Mouse (Mus musculus): ENCODE measurements around the gene Mettl13. TPM values are rescaled to one million over a fixed set of nuclear protein-coding genes. Genes with fewer than 3 reads are reported as not detected.

The Mettl13 gene
- polyA plus RNA-seq, 2 experiments: 4.2 to 4.9 TPM

DNA sequence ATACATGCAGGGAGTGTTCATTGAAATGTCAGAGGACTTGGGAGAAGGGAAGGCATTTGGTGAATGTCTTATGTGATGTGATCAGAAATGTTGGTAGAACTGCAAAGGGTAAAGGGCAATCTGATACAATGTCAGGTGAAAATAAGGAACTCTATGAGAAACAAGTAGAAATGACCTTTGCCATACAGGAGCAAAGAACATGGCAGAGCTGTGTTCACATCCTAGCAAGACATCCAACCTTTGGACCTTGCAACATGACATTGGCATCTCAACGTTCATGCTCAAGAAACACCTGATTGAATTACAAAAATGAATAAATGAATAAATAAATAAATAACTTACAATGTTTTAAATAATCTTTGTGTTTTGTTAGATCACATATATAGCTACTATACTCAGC is 33.2 kb downstream of the Mettl13 start:
- no peaks in the 10 kb centered on the region for H3K9me3 ChIP-seq (ENCODE audit: control insufficient read depth, low read length)
- no peaks in the 10 kb centered on the region for H3K4me1 ChIP-seq (replicated peaks; ENCODE audit: control insufficient read depth in 2 of 2, insufficient read depth in 2 of 2, low read length in 1 of 2)
- TF ChIP-seq CTCF (IDR thresholded peaks at IDR 0.05; ENCODE audit: low read depth) (no peak), EP300 (IDR thresholded peaks at IDR 0.05; ENCODE audit: low read depth) (no peak)
- 62% methylated on average over 1 of the region's 1 CpGs for WGBS (ENCODE audit: insufficient replicate concordance)
- no peaks in the 10 kb centered on the region for H3K36me3 ChIP-seq (replicated peaks; ENCODE audit: control insufficient read depth, insufficient read depth, low read depth)
- no peak overlapping the region for H3K4me3 ChIP-seq (ENCODE audit: insufficient read depth in 1 of 2, low read depth in 2 of 2, low read length in 2 of 2)
- ATAC-seq (ENCODE audit: insufficient read depth): no peak
- H3K27ac ChIP-seq: no peak overlapping the region
- H3K9ac ChIP-seq (replicated peaks): no peak overlapping the region
- no peak for DNase-seq (ENCODE audit: low read depth in 3 of 3, low spot score in 3 of 3)
- H3K27me3 ChIP-seq (ENCODE audit: control insufficient read depth, insufficient read depth, low read length): no peaks in the 10 kb centered on the region
- H3K4me2 ChIP-seq (ENCODE audit: low read depth): no peak overlapping the region

DNA sequence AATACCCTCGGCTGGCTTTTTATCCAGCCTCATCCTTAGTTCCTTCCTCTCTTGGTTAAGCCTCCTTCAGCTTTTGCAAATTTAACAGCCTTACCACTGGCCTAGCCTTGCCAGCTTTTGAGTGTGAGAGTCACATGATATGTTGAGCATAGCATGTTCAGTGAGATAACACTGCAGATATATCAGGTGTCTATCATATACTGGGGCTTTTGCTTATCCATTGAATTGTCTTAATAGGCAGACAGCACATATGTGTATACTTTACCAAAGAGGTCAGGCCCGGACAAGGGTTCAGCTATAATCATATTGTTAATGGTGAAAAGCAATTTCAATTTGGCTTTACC is 38.4 kb downstream of the Mettl13 start:
- DNase-seq (ENCODE audit: low read depth in 3 of 3, low spot score in 3 of 3) (peak in 1 of 3 experiments; percentile 9), ATAC-seq (ENCODE audit: insufficient read depth) (peak; percentile 79)
- Histone ChIP-seq H3K4me3 (ENCODE audit: insufficient read depth in 1 of 2, low read depth in 2 of 2, low read length in 2 of 2) (no peak overlapping the region), H3K27me3 (ENCODE audit: control insufficient read depth, insufficient read depth, low read length) (no peaks in the 10 kb centered on the region), H3K36me3 (replicated peaks; ENCODE audit: control insufficient read depth, insufficient read depth, low read depth) (no peaks in the 10 kb centered on the region), H3K9me3 (ENCODE audit: control insufficient read depth, low read length) (no peaks in the 10 kb centered on the region), H3K4me1 (replicated peaks; ENCODE audit: control insufficient read depth in 2 of 2, insufficient read depth in 2 of 2, low read length in 1 of 2) (peaks cover 0 to 7% of the 10 kb centered on the region in 2 experiments; a peak in 2 of 4 replicates), H3K9ac (replicated peaks) (no peak overlapping the region), H3K27ac (no peak overlapping the region), H3K4me2 (ENCODE audit: low read depth) (0 out of 2 replicates have a peak overlapping the region, but pooled peaks have one; percentile 3)
- WGBS (ENCODE audit: insufficient replicate concordance): 16% methylated on average over 2 of the region's 2 CpGs
- TF ChIP-seq CTCF (IDR thresholded peaks at IDR 0.05; ENCODE audit: low read depth): no peak

DNA sequence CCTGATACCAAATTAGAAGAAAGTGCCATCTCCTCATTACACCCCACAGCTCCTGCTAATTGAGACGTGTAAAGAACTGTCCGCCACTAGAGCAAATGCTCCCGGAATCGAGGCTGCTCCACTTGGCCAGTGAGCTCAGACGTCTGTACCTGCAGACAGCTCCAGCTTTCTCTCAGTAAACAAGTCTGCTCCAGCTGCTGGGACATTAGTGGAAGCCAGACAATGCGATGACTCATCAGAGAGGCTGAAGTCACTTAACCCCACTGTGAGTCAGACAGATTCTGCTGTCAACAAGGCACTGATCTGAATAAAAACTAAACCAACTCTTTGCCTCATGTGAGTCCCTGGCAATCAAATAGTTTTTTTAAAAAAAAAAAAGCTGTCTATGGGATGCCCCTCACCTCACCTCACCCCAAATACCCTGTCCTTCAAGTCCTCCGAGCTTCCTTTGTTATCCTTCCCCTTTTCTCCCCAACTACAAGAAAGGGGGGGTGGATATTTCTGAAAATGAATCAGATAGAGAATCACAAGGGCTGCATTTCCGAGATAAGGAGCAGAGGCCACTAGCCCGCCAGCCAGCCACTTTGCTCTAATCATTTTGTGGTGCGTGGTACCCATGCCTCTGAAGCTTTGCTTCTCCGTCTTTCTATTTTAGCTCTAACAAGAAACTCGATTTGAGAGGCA is 38.9 kb downstream of the Mettl13 start:
- DNase-seq (ENCODE audit: low read depth in 3 of 3, low spot score in 3 of 3) (peak in 2 of 3 experiments; percentile 23), ATAC-seq (ENCODE audit: insufficient read depth) (peak; percentile 67)
- H3K36me3 ChIP-seq (replicated peaks; ENCODE audit: control insufficient read depth, insufficient read depth, low read depth): no peaks in the 10 kb centered on the region
- peaks cover 0 to 7% of the 10 kb centered on the region in 2 experiments; a peak in 2 of 4 replicates for H3K4me1 ChIP-seq (replicated peaks; ENCODE audit: control insufficient read depth in 2 of 2, insufficient read depth in 2 of 2, low read length in 1 of 2)
- 0 out of 2 replicates have a peak overlapping the region, but pooled peaks have one; percentile 3 for H3K4me2 ChIP-seq (ENCODE audit: low read depth)
- H3K27me3 ChIP-seq (ENCODE audit: control insufficient read depth, insufficient read depth, low read length): no peaks in the 10 kb centered on the region
- 15% methylated on average over 12 of the region's 12 CpGs for WGBS (ENCODE audit: insufficient replicate concordance)
- no peak overlapping the region for H3K4me3 ChIP-seq (ENCODE audit: insufficient read depth in 1 of 2, low read depth in 2 of 2, low read length in 2 of 2)
- no peak overlapping the region for H3K9ac ChIP-seq (replicated peaks)
- TF ChIP-seq CTCF (IDR thresholded peaks at IDR 0.05; ENCODE audit: low read depth) (no peak), EP300 (IDR thresholded peaks at IDR 0.05; ENCODE audit: low read depth) (no peak)
- no peak overlapping the region for H3K27ac ChIP-seq
- H3K9me3 ChIP-seq (ENCODE audit: control insufficient read depth, low read length): no peaks in the 10 kb centered on the region

DNA sequence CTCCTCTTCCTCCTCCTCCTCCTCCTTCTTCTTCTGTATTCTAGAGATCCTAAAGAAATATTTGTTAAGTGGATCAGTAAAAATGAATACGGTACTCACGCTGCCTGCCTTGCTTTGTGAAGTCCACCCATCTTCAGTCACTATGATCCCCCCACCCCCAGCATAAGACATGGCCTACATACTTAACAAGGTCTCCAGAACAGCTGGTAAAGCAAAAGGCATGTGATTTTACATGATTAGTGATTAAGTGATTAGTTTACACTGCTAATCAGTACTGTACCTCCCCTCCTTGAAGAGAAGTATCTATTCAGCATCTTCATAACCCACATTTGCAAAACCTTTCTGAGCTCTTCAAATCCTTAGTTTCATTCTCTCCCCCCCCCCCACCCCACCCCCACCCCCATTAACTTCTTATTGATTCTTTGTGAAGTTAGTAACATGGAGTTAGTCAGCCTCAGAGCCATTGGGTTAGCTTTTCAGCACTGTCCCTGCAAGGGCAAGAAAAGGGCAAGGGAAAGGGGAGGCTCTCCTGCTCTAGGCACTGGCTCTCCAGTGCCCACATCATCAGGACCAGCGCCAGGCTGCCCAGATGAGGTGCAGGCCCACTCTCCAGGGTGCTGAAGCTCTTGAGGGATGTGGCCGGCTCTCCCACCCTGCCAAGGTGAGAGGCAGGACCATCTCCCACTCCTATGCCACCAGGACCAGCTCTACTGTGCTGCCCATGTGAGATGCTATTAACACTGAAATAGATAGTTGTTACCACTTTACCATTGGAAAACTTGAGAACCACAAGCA is 39.9 kb downstream of the Mettl13 start:
- Histone ChIP-seq H3K4me3 (ENCODE audit: insufficient read depth in 1 of 2, low read depth in 2 of 2, low read length in 2 of 2) (no peak overlapping the region), H3K27me3 (ENCODE audit: control insufficient read depth, insufficient read depth, low read length) (no peaks in the 10 kb centered on the region), H3K4me1 (replicated peaks; ENCODE audit: control insufficient read depth in 2 of 2, insufficient read depth in 2 of 2, low read length in 1 of 2) (peaks cover 0 to 7% of the 10 kb centered on the region in 2 experiments; a peak in 2 of 4 replicates), H3K36me3 (replicated peaks; ENCODE audit: control insufficient read depth, insufficient read depth, low read depth) (no peaks in the 10 kb centered on the region), H3K9me3 (ENCODE audit: control insufficient read depth, low read length) (no peaks in the 10 kb centered on the region), H3K9ac (replicated peaks) (no peak overlapping the region), H3K4me2 (ENCODE audit: low read depth) (no peak overlapping the region), H3K27ac (no peak overlapping the region)
- DNase-seq (ENCODE audit: low read depth in 3 of 3, low spot score in 3 of 3): no peak
- 55% methylated on average over 4 of the region's 4 CpGs for WGBS (ENCODE audit: insufficient replicate concordance)
- no peak for TF ChIP-seq CTCF (IDR thresholded peaks at IDR 0.05; ENCODE audit: low read depth)
- TF ChIP-seq EP300 (IDR thresholded peaks at IDR 0.05; ENCODE audit: low read depth): no peak
- ATAC-seq (ENCODE audit: insufficient read depth): no peak

DNA sequence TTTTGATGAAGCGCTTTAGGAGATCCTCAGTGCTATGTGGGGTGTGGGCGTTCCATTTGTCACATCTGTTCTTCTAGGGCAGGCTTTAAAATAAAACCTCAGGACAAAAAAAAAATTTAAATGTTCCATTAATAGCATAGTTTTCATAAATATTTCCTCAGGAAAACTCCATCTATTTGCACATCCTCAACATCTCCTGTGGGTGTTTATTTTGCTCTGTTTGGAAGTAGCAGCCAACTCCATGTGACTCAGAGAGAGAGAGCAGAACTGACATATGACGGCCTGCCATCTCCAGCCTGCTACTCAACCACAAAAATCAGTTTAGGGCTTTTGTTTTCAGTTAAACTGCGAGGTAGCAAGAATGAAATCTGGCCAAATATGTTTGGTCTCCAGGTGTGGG is 41.8 kb downstream of the Mettl13 start:
- Histone ChIP-seq H3K4me2 (ENCODE audit: low read depth) (no peak overlapping the region), H3K4me1 (replicated peaks; ENCODE audit: control insufficient read depth in 2 of 2, insufficient read depth in 2 of 2, low read length in 1 of 2) (peaks cover 0 to 7% of the 10 kb centered on the region in 2 experiments; a peak in 2 of 4 replicates), H3K9ac (replicated peaks) (no peak overlapping the region), H3K4me3 (ENCODE audit: insufficient read depth in 1 of 2, low read depth in 2 of 2, low read length in 2 of 2) (no peak overlapping the region), H3K9me3 (ENCODE audit: control insufficient read depth, low read length) (no peaks in the 10 kb centered on the region), H3K27me3 (ENCODE audit: control insufficient read depth, insufficient read depth, low read length) (no peaks in the 10 kb centered on the region), H3K36me3 (replicated peaks; ENCODE audit: control insufficient read depth, insufficient read depth, low read depth) (no peaks in the 10 kb centered on the region), H3K27ac (no peak overlapping the region)
- TF ChIP-seq EP300 (IDR thresholded peaks at IDR 0.05; ENCODE audit: low read depth): no peak
- ATAC-seq (ENCODE audit: insufficient read depth) (no peak), DNase-seq (ENCODE audit: low read depth in 3 of 3, low spot score in 3 of 3) (no peak)
- WGBS (ENCODE audit: insufficient replicate concordance): 45% methylated on average over 4 of the region's 4 CpGs
